Mouse (Mus musculus) liver, embryonic 14.5 days (tissue): Measurements from ENCODE around the gene Rora. TPM values are rescaled to one million over a fixed set of nuclear protein-coding genes. Genes with fewer than 3 reads are reported as not detected.

Experiments used
- ATAC-seq: fragments of 200-750 bp; cut with Nextera tagmentation; 2 replicates; pipeline ENCODE4 v1.8.0; 2017; ENCODE audit warnings: moderate number of reproducible peaks, mild to moderate bottlenecking, moderate library complexity; ENCODE audit not compliant: insufficient read depth
- DNase-seq, 3 experiments: peaks; one replicate each; pipeline ENCODE4 v3.0.0-alpha.2; 2012 to 2013; ENCODE audit warnings: low read depth in 3 of 3, low spot score in 3 of 3
- H3K27ac ChIP-seq: fragments of 300-500 bp; sonication (generic); 2 replicates; pipeline ENCODE4 v1.5.1; 2014; ENCODE audit warnings: moderate library complexity, mild to moderate bottlenecking, control low read depth, inconsistent platforms
- H3K27me3 ChIP-seq: fragments of 300-500 bp; sonication (generic); 2 replicates; pipeline ENCODE4 v1.6.1; 2014; ENCODE audit warnings: mild to moderate bottlenecking, low read length, moderate library complexity; ENCODE audit not compliant: control insufficient read depth, insufficient read depth
- H3K36me3 ChIP-seq: fragments of 300-500 bp; sonication (generic); replicated peaks from 2 replicates; pipeline ENCODE4 v1.6.1; 2014; ENCODE audit warnings: low read depth; ENCODE audit not compliant: control insufficient read depth, insufficient read depth
- H3K4me1 ChIP-seq, 2 experiments: fragments of 200-500 bp in 1 of 2; fragments of 300-500 bp in 1 of 2; sonication (generic) in 1 of 2; replicated peaks; 2 replicates each; pipeline ENCODE4 v1.6.1; 2012 to 2014; ENCODE audit warnings: antibody characterized with exemption in 1 of 2, inconsistent platforms in 1 of 2, low read length in 1 of 2; ENCODE audit not compliant: control insufficient read depth in 2 of 2, insufficient read depth in 2 of 2
- H3K4me2 ChIP-seq: fragments of 300-500 bp; sonication (generic); 2 replicates; pipeline ENCODE4 v1.6.1; 2014; ENCODE audit warnings: low read depth, mild to moderate bottlenecking, control low read depth, moderate library complexity
- H3K4me3 ChIP-seq, 2 experiments: fragments of 200-500 bp in 1 of 2; fragments of 300-500 bp in 1 of 2; sonication (generic) in 1 of 2; 2 replicates each; pipeline ENCODE4 v1.5.1; 2012 to 2014; ENCODE audit warnings: low read depth in 2 of 2, low read length in 2 of 2, mild to moderate bottlenecking in 2 of 2, control low read depth in 1 of 2, inconsistent platforms in 1 of 2, moderate library complexity in 1 of 2; ENCODE audit not compliant: insufficient read depth in 1 of 2
- H3K9ac ChIP-seq: fragments of 300-500 bp; sonication (generic); replicated peaks from 2 replicates; pipeline ENCODE4 v1.6.1; 2014; ENCODE audit warnings: mild to moderate bottlenecking, control low read depth, moderate library complexity
- H3K9me3 ChIP-seq: fragments of 300-500 bp; sonication (generic); 2 replicates; pipeline ENCODE4 v1.6.1; 2016; ENCODE audit warnings: low read length, mixed read lengths; ENCODE audit not compliant: control insufficient read depth
- CTCF ChIP-seq: IDR thresholded peaks from 2 replicates; pipeline ENCODE4 v1.5.1; 2016; ENCODE audit warnings: antibody characterized with exemption, low read depth, control low read depth
- EP300 ChIP-seq: IDR thresholded peaks from 2 replicates; pipeline ENCODE4 v1.6.1; 2016; ENCODE audit warnings: antibody characterized with exemption, low read depth
- WGBS: fragments of 180-500 bp; shearing (Covaris S2); extraction: QIAGEN DNeasy Blood & Tissue Kit; methylation state at CpG from one replicate; pipeline ENCODE4 v1.1.7; 2014; ENCODE audit not compliant: insufficient replicate concordance; 5-methylcytosine and 5-hydroxymethylcytosine counted together
- polyA plus RNA-seq, 2 experiments: library from polyadenylated mRNA; depleted of rRNA in 1 of 2; stranded (reverse) in 1 of 2; unstranded in 1 of 2; fragments of >200 nt; fragmentation: Nextera tagmentation in 1 of 2; extraction: Ambion mirVana in 1 of 2; gene quantifications; 2 replicates each; pipeline versions ENCODE4 v1.2.1 to v1.2.3; 2012 to 2014

Gene Rora
- polyA plus RNA-seq, 2 experiments: 0.85 to 2.9 TPM

- H3K4me2 ChIP-seq: no peak overlapping the region
- H3K9me3 ChIP-seq: no peaks in the 10 kb centered on the region
- H3K36me3 ChIP-seq: peaks cover 7% of the 10 kb centered on the region
- no peak overlapping the region for H3K4me3 ChIP-seq
- TF ChIP-seq EP300: no peak
- TF ChIP-seq CTCF: peak; percentile 6; the same call in 1 of the 2 replicates
- H3K9ac ChIP-seq: no peak overlapping the region
- H3K4me1 ChIP-seq: no peaks in the 10 kb centered on the region
- no peak for ATAC-seq
- no peak overlapping the region for H3K27ac ChIP-seq
- 88% methylated on average over 1 of the region's 1 CpGs for WGBS
- DNase-seq: no peak
- no peaks in the 10 kb centered on the region for H3K27me3 ChIP-seq
Observed at GRCm38 (mm10) chr9:69419476-69419875, 765.9 kb downstream of the Rora start.

DNA sequence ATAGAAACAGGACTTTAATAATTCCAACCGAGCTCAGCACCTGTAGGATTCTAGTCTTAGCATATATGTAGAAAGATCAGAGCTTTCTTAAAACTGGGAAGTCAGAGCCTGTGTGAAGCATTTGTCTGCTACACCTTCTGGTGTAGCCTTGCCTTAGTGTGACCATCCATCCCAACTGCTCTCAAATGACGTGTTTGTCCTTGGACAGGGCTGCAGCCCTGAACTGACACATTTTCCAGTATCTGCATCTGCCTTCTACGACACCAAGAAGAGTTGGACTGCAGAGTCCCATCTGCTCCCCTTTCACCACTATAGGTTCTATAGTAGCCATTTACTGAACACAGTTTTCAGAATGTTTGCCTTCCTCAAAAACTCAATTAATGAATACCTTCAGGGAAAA is 776.9 kb downstream of the Rora start:
- H3K4me2 ChIP-seq: no peak overlapping the region
- peaks cover 10% of the 10 kb centered on the region for H3K36me3 ChIP-seq
- TF ChIP-seq CTCF: no peak
- TF ChIP-seq EP300: no peak
- DNase-seq: no peak
- H3K27ac ChIP-seq: no peak overlapping the region
- 74% methylated on average over 3 of the region's 3 CpGs for WGBS
- no peak overlapping the region for H3K4me3 ChIP-seq
- no peak for ATAC-seq
- H3K9me3 ChIP-seq: no peaks in the 10 kb centered on the region
- H3K4me1 ChIP-seq: 0 out of 4 replicates have a peak, but pooled peaks cover 0 to 4% of the 10 kb centered on the region in 2 experiments
- no peaks in the 10 kb centered on the region for H3K27me3 ChIP-seq
- H3K9ac ChIP-seq: no peak overlapping the region

DNA sequence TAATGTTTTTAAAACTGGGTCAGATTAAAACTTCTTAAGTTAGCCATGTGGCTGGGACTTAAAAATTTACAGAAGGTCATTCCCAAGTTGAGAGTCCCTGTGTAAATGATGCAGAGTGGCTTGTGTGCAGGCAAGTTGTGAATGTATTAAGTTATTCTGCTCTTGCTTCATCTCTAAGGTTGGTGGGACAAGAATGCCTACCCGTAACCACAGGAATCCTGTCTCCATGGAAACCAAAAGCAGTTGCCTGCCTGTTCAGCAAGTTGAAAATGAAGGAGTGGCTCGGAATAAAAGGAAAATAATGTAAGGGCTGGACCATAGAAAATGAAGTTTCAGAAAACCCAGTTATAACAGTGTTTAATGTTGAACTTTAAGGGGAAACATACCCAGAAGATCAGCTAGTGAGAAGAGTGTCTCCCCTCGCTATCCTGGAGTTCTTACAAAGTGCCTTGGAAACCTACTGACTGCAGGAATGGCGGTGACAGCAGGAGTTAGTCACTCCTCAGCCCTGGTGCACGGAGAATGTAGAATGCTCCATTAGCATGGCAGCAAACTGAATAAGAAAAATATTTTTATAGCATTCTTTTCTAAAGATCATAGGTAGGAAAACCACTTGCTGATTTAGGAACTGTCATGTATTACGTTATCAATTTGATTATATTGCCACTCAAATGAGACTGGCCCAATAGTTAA is 778.4 kb downstream of the Rora start:
- Histone ChIP-seq H3K4me3 (no peak overlapping the region), H3K4me1 (0 out of 4 replicates have a peak, but pooled peaks cover 0 to 6% of the 10 kb centered on the region in 2 experiments), H3K27me3 (no peaks in the 10 kb centered on the region), H3K9me3 (no peaks in the 10 kb centered on the region), H3K4me2 (no peak overlapping the region), H3K36me3 (peaks cover 7% of the 10 kb centered on the region), H3K9ac (no peak overlapping the region), H3K27ac (no peak overlapping the region)
- 74% methylated on average over 6 of the region's 6 CpGs for WGBS
- DNase-seq (no peak), ATAC-seq (no peak)
- TF ChIP-seq EP300: no peak
- TF ChIP-seq CTCF: no peak

DNA sequence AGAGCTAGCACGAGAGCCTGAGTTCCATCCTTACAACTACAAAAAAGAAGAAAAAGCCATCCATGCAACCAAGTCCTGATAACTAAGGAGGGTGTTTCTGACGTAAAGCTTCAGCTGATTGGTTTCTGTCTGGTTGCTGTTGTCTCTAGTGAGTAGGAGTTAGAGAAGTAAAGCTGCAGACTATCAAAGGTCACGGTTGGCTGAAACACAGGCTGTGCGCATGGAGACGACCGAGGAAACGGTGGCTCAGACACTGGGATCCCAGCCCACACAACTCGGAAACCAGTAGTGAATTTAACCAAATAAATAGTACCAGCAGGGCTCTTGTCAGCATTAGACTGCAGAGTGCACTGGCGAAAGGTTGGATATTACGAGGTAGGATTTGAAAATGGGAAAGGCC is 781.6 kb downstream of the Rora start:
- DNase-seq: no peak
- Histone ChIP-seq H3K36me3 (peaks cover 3% of the 10 kb centered on the region), H3K4me1 (peaks cover 0 to 10% of the 10 kb centered on the region in 2 experiments; a peak in 2 of 4 replicates), H3K4me2 (no peak overlapping the region), H3K4me3 (no peak overlapping the region), H3K9me3 (no peaks in the 10 kb centered on the region), H3K9ac (no peak overlapping the region), H3K27ac (no peak overlapping the region), H3K27me3 (no peaks in the 10 kb centered on the region)
- WGBS: 65% methylated on average over 10 of the region's 10 CpGs
- no peak for ATAC-seq
- TF ChIP-seq CTCF (no peak), EP300 (no peak)

GRCm38 (mm10) chr9:69435662-69436061 is 782.1 kb downstream of the Rora start:
- TF ChIP-seq EP300: no peak
- TF ChIP-seq CTCF: no peak
- H3K27ac ChIP-seq: no peak overlapping the region
- no peaks in the 10 kb centered on the region for H3K9me3 ChIP-seq
- ATAC-seq (no peak), DNase-seq (no peak)
- no peaks in the 10 kb centered on the region for H3K27me3 ChIP-seq
- no peaks in the 10 kb centered on the region; the same call in none of the 2 replicates for H3K36me3 ChIP-seq
- no peak overlapping the region for H3K4me2 ChIP-seq
- H3K9ac ChIP-seq: no peak overlapping the region
- peaks cover 0 to 10% of the 10 kb centered on the region in 2 experiments; a peak in 2 of 4 replicates for H3K4me1 ChIP-seq
- H3K4me3 ChIP-seq: no peak overlapping the region
